Mouse (Mus musculus): ENCODE measurements around the gene Lgr6.
A peak's percentile ranks its signal among the peaks of the same experiment; 100 is the strongest.

Lgr6 gene

GRCm38 (mm10) chr1:135016907-135017655 lies 88.0 kb downstream of the Lgr6 start:
- no peak for DNase-seq (ENCODE audit: low spot score in 2 of 2)

GRCm38 (mm10) chr1:135014921-135015445 lies 90.1 kb downstream of the Lgr6 start:
- no peak for DNase-seq (ENCODE audit: low spot score in 2 of 2)

GRCm38 (mm10) chr1:135012472-135012871 lies 92.6 kb downstream of the Lgr6 start:
- DNase-seq (ENCODE audit: low spot score in 2 of 2) = no peak

GRCm38 (mm10) chr1:135011912-135012311 lies 93.2 kb downstream of the Lgr6 start:
- DNase-seq (ENCODE audit: low spot score in 2 of 2) = no peak

DNA sequence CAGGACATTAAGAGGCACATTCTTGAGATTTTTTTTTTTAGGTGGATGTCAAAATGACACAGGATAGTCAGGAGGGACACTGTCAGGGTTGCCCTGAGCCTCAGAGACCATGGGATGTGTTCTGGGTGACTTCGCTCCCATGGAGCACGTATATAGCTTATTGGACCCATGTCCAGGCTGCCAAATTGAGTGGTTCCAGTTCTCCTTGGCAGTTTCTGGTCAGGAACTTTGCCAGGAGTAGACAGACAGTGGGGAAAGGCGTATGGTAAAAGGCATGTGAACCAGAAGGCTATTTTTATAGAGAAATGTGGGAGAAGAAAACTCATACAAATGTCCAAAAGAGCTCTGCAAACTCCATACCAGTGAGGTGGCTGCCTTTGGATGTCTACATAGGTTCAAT lies 95.2 kb downstream of the Lgr6 start:
- DNase-seq (ENCODE audit: low spot score in 2 of 2) = no peak

DNA sequence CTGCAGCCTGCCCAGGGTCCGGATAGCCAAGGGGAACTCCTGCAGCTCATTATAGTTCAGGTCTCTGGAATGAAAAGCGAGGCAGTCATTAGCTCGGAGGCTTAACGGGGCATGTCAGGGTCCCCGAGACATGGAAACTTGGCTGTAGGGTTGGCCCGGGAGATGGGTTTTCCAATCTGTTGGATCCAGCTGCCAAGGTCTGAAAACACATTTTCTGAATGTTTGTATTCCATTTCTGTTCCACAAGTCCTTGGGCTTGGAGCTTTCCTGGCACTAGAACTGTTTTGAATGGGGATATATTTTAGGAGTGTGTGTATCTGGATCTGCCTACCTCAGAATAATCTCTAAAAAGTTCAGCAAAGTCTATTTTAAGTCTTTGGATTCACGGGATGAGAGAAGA lies 99.4 kb downstream of the Lgr6 start:
- peak in 1 of 2 experiments; percentile 61 for DNase-seq (ENCODE audit: low spot score in 2 of 2)

- no peak for DNase-seq (ENCODE audit: low spot score in 2 of 2)
Measured at GRCm38 (mm10) chr1:135003346-135003745, 101.7 kb downstream of the Lgr6 start.

DNA sequence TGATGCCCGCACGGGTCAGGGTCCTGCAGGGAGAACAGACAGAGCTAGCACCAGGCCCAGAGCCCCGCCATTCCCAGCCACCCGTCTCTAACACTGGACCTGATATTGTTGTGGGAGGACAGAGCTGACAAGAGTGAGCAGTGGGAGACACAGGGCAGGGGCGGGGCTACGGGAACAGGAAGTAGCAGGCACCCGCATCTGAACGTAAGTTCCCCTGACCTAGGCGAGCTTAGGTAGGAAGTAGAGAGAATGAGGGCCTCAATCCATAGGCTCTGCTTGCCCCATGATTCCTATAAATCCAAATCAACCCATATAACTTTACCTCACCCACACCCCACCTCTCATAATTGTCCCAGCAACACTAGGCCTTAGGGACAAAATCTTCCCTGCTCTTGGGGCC lies 104.5 kb downstream of the Lgr6 start:
- no peak for DNase-seq (ENCODE audit: low spot score in 2 of 2)

- DNase-seq (ENCODE audit: low spot score in 2 of 2) = peak; percentile 70 to 79
Measured at GRCm38 (mm10) chr1:134998231-134998630, 106.8 kb downstream of the Lgr6 start.

GRCm38 (mm10) chr1:134997568-134997967 lies 107.5 kb downstream of the Lgr6 start:
- no peak for DNase-seq (ENCODE audit: low spot score in 2 of 2)

GRCm38 (mm10) chr1:134996471-134996870 lies 108.6 kb downstream of the Lgr6 start:
- DNase-seq (ENCODE audit: low spot score in 2 of 2) = no peak

DNA sequence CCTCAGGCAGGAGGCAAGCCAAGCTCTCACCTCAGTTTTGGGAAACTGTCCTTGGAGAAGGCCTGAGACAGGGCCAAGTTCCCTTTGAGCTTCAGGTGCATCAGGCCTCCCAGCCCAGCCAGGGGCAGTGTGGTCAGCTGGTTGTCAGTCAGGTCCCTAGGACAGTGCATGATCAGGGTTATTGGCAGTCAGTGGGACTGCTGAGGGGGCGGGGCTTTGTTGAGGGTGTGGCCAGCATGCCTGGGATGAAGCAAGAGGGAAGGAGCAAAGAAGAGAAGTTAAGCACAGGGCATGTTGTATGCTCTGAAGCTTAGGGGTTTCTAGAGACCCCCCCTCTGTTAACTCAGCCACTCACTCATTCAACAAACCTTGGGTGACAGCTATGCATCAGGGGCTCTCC lies 109.1 kb downstream of the Lgr6 start:
- no peak for DNase-seq (ENCODE audit: low spot score in 2 of 2)

DNA sequence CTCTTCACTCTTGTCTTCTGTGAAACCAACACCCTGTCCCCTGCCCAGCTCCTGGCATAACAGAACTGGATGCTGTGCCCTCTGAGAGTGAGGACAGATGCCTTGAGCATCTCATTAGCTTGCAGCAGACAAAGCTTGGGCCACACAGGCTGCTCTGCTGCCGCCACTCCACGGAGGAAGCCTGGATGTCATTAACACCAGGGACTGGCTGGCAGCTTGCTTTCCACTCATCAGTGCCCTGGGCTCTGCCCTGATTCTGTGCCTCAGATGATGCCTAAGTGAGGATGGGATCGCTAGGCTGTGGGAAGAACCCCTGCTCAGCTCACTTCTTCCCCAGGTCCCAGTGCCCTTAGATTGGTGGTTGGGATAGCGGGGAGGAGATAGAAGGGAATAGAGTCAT lies 109.6 kb downstream of the Lgr6 start:
- DNase-seq (ENCODE audit: low spot score in 2 of 2) = peak; percentile 46 to 53

GRCm38 (mm10) chr1:134994739-134995138 lies 110.3 kb downstream of the Lgr6 start:
- no peak for DNase-seq (ENCODE audit: low spot score in 2 of 2)

GRCm38 (mm10) chr1:134992046-134992645 lies 112.9 kb downstream of the Lgr6 start:
- no peak for DNase-seq (ENCODE audit: low spot score in 2 of 2)

DNA sequence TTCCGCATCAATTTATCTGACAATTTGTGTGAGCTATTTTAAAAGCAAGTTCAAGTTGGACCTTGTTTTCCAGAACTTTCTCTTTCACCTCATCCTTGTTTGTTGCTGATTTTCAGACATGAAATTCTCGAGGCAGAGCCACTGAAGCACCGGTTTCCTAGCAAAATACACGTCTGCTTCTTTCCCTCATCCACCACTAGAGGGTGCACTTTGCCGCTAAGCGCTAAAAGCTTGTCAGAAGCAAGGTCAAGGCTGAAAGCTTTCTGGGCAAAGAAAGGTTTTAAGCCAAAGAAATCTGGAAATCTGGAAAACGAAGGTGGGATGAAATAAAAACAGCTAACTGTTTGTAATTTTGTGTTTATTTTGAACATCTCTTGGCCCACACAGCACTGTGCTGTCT lies 115.7 kb downstream of the Lgr6 start:
- DNase-seq (ENCODE audit: low spot score in 2 of 2) = peak; percentile 83 to 90

DNA sequence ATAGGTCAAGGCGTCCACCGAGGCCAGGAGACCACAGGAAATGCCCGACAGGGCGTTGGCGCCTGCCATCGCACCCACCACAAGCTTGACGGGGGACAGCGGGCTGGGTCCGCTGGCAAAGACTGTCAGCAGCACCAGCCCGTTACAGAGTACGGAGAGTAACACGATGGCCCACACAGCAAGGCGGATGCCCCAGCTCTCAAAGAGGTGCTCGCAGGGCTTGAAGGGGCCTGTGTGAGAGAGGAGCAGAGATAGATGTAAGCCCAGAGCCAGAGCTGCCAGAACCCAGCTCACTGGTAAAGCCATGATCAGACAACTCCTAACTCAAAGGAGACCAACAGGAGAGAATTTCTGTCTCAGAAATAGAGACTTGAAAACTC lies 117.1 kb downstream of the Lgr6 start:
- DNase-seq (ENCODE audit: low spot score in 2 of 2) = no peak

DNA sequence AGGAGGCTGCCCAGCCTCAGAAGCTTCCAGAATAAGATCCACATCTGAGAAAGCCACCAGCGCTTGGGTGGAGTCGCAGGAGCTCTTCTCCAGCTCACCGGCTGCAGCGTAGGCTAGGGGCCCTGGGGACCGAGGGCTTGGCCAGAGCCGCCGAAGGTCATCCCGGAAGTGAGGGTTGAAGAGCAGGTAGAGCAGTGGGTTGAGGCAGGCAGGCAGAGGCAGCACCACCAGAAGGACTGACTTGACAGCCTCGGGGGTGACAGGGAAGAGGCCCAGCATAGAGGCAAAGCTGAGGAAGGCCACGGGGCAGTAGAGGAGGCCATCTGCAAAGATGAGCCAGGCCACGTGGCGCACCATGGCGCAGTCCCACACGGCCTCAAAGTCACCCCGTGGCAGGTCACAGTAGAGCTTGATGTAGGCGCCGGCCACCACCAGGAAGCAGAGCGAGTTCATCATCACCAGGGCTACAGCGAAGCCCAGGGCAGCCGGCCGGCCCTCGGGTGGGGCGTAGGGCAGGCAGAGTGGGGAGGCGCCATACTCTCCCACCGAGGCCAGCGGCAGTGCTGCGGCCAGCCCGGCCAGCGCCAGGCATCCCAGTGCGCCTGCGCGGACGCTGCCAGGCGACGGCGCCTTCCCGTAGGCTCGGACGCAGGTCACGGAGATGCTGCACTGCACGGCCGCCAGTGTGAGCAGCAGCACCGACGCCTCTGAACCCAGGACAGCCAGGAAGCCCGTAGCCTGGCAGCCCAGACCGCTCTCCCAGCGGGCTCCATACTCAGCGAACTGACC lies 117.7 kb downstream of the Lgr6 start:
- DNase-seq (ENCODE audit: low spot score in 2 of 2) = peak; percentile 68 to 71

- peak; percentile 51 to 59 for DNase-seq (ENCODE audit: low spot score in 2 of 2)
Measured at GRCm38 (mm10) chr1:134972920-134973319, 132.2 kb downstream of the Lgr6 start.

- DNase-seq (ENCODE audit: low spot score in 2 of 2) = no peak
Measured at GRCm38 (mm10) chr1:134965430-134965829, 139.6 kb downstream of the Lgr6 start.

DNA sequence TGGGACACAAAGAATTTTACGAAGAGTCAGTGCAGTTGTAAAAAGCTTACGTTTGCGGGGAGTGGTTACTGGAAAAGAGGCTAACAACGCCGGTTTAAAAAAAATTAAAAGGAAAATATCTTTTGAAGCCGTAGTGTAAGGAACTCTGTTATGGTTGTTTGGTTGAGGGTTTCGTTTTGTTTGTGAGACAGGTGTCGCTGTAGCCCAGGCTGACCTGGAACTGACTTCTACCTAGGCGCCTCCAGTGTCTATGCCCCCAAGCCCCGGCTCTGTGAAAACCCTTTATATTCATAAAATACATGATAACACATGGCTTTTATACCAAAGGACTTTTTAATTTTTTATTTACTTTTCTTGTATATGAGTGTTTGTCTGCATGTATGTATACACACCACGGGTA lies 142.3 kb downstream of the Lgr6 start:
- no peak for DNase-seq (ENCODE audit: low spot score in 2 of 2)

DNA sequence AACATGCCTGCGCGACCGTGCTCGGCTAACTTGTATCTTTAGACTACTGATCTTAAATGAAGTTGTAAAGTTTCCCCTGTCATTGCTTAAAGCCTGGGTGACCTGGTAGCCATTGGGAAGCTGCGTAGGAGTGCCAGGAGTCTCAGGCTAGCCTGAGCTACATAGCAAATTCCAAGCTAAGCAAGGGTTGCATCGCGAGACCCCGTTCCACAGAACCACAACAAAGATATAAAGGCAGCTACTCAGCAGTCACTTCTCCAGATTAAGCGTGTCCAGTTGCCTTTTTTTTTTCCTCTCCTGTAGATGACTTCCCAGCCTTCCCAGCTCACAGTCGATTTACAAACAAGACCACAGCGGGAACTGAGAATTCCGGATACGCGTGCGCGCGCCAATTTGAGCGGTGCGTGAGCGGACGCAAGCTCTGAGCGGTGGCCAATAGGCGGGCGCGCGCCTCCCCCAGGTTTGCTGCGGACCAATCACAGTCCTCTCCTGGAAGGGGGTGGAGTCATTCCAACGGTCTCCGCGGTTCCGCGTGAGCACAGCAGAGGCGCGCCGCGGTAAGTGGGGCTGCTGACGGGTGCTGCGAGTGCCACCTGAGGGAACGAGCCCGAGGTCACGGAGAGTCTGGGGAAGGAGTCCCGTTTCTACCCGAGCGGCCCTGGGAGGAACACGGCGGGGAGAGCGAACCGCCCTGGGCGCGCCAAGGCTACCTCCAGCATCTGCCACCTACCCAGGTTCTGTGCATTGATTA lies 142.8 kb downstream of the Lgr6 start, which contains the start of gene Ube2t:
Gene Ube2t (plus strand): TSS at position 513 of the 751 bp plus-strand sequence.
- peak; percentile 97 for DNase-seq (ENCODE audit: low spot score in 2 of 2)

Data from right cerebral cortex, postnatal 10 days (tissue).